Mouse (Mus musculus) retina, postnatal 1 day (tissue): Measurements from ENCODE around the gene Mog.

Experiments
- DNase-seq: peaks from one replicate; pipeline ENCODE4 v3.0.0-alpha.2; 2012

Mog gene

DNA sequence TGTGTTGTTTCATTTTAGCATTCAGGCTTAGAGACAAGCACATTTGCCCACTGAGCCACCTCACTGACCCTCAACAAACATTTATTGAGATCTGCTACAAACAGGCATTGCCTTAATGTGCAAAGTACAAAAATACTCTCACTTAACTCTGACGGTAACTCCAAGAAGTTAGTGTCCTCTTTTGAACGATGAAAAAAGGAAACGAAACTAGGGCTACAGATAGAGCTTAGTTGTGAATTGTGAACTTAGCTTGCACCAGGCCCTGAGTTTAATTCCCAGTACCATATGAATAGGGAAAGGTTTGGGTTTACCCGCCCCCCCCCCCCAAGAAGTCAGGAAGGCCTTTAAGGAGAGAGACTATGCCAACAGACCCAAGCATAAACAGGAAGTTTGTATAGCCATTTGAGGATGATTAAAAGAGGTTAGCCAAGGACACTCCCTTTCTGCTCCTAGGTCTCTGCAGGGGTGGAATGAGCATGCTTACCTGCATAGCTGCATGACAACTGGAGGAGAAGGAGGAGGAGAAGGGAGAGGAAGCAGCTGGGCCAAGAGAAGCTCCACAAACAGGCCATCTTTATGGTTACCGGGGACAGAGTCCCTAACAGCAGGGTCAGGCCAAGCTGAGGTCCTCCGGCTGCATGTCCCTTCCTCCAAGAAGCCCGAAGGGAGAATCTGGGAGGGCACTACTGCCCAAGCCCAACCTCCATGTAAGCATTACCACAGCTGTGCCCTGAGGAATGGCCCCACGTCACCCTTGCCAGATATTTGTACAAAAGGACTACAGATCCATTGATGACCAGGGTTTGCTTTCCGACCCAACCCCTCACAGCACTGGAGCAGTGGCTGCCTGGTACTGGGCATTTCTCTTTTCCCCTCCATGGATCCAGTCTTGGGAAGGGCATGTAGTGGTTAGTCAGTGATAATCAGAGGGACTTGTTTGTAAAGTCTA is at the start of gene Mog:
TSS of gene Mog (minus strand) at position 771 of the 949 bp plus-strand sequence.
- no peak for DNase-seq

DNA sequence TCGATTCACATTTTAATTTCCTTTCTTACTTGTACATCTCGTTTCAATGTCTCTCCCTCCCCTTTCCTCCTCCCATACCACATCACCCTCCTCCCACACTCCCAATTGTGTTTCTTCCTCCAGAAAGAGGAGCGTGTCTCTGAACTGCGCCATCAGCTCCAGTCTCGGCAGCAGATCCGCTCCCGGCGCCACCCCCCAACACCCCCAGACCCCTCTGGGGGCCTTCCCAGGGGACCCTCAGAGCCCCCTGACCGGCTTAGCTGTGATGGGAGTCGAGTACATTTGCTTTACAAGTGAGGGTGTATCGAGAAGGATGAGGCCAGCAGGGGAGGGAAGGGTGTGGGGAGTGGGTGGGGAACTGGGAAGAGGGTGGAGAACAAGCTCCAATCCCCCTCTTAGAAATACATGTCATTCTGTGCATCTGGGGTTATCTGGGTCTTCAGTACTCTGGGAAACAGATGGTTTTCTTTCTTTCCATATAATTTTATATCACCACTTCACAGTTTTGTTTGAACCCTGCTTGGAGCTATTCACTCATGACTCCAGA is 49.6 kb upstream of the Mog start:
- no peak for DNase-seq

DNA sequence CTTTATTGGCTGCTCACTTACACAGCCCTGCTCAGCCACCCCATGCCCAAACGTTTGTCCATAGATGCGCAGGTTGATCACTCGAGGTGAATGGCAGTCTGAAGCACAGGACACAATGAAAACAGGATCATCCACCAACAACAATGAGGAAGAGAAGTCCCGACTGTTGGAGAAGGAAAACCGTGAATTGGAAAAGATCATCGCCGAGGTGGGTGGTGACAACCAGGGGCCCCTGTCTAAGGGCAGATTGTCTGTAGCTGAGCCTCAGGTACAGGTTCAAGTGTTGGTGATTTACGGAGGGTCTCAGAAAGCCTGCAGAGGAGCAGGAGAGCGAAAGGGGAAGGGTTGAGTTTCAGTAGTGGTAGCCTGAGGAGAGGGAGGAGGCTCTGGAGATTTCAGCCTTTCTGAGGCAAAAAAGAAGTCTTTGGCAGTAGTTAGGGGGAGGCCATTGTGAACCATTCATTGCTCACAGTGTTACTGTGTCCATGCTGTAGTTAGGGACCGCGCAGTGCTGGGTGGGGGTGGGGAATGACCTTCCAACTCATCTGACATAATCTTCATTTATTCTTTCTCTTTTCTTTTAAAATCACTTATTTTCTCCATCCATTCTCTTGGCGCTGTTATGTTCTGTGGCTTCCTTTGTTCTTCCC is 49.0 kb upstream of the Mog start:
- DNase-seq: no peak

DNA sequence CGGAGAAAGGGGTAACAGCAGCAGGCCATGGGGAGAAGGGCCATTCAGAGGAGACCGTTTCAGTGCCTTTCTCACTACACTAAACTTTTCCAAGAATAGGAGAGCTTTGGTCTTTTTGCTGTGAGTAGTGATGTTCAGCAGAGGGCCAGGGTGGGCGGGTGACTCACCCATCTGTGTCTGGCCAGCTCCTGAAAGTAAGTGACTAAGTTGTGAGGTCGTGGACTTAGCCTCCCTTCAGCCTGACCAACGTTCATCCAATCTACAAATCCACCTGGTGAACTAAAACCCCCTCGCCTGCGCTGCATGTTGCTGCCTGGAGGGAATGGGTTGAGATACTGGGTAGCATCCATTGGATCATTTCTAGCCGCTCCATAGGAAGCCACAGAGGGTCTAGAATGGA is 46.9 kb upstream of the Mog start:
- DNase-seq: no peak

DNA sequence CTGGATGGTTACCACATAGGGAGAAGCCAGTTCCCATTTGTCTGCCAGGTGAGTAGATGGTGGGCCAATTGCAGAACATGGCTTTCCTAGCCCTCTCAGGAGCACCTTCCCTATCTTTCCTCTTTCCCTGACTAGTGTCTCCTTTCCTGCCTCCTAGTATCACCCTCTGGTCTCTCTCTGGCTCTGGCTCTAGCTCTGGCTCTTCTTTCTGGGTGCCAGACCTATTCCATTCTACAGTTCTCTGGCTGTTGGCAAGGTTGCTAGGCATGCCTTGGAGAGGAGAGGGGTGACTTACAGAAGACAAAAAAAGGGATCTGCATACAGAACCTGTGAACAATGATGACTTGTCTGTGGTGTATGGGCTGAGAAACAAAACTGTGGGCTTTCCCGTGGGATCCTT is 44.7 kb upstream of the Mog start:
- DNase-seq: no peak

DNA sequence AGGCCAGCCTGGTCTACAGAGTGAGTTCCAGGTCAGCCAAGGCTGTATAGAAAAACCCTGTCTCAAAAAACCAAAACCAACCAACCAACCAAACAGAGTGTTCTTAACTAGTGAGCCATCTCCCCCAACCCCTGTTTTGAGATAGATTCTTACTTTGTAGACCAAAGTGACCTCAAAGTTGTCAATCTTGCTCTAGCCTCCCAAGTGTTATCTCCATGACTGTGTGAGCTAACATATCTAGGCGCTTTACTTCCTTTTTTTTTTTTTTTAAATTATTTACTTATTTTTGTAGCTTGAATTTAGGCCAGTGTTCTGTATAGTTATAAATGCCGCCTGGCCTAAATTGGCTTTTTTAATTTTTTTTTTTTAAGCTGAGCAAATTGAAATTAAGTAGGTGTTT is 42.8 kb upstream of the Mog start:
- DNase-seq: no peak

DNA sequence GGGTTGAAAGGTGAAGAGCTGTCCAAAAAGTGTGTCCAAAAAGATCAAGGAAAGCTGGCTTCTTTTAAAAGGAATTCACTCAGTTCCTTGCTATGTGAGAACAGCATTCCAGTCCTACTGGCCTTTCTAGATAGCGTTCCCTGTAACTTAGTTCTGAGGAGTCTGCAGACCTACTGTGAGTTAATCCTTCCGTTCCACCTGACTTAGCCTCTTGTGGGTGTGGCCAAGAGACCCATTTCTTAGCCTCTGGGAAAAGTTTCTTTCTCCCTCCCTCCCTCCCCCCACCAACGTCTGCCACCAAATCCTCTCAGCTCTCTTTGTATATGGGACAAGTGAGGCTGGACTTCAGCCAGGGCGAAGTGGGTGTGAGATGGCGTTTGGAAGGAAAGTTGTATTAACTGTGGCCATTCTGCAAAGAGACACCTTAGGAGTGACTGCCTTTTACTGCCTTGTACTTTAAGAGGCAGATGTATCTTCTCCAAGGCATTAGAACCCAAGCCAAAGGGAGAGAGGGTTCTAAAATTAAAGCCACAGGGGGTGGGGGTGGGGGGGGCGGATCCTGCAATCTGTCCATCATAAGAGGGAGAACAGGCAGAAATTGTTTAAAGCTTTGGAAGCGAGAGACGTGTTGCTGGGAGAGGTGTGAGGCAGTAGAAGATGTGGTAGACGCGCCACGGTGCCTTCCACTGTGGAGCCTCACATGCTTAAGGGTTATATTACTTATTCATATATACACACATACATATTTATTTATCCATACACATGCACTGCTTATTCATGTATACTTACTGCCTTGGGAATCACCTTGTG is 40.7 kb upstream of the Mog start:
- DNase-seq: no peak

DNA sequence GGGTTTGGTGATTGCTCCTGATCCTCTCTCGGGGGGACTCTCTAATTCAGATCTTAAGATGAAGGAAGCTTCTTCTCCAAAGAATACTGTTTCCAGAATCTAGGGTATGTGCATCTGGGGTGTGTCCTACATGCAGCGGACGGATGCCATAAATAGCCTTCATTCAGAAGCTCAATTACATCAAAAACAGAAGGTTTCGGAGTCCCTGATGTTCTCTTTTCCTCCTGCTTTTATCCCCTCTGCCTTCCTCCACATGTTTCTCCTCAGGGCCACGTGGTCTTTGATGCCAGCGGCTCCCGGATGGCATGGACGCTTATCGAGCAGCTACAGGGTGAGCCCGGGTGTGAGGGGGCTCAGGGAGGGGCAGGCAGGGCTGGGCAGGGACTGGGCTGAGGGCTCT is 39.9 kb upstream of the Mog start:
- DNase-seq: no peak

DNA sequence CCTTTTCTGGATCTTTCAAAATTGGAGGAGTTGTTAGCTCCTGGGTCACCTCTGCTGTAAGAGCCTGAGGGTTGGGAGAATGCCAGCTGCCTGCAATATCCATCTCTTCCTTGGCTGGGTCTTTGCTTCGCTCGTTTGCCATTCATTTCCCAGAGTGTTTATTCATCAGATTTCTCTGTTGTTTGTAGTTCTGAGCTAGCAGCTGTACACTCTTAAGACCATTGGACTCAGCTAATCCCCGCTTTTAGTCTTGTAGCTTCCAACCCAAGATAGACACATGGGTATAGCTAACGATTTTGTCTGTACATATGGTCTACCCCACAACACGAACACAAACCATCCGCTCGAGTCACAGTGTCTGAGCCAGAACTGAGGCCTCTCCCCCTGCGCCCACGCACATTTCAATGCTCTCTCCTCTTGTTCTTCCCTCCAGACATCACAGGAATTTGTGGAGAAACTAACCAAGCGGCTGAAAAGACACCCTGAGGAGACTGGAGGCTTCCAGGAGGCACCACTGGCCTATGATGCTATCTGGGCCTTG is 39.0 kb upstream of the Mog start:
- DNase-seq: no peak

DNA sequence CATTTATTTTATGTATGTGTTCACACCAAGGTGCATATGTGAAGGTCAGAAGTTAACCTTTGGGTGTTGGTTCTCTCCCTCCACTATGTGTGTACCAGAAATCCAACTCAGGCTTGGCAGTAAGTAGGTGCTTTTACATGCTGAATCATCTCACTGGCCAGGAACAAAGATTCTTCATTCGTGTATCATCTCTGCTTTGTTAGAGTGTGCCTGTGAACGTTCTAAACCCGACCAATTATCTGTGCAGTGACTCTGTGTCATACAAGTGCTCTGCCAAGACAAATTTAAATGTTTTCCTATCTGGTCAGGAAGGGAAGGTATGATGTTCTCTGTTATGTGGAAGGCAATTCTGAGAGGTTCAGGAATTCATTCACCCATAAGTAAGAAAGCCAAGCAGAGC is 38.2 kb upstream of the Mog start:
- no peak for DNase-seq

DNA sequence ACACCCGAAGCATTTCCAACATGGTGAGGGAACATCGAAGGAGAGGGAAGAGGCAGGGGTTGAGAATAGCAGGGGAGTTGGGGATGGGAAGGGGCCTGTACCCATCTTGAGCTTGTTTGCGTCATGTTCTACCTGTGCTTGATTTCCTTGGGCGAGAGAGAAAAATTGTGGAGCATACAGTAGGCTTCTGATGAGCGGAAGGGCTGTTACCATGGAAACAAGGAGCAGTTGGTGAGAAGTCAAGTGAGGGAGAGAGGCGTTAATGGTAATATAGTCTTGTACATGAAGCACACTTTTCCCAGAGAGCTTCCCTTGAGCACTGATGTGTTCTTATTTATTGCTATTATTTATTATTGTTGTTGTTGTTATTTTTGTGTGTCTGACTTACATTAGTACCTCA is 33.8 kb upstream of the Mog start:
- DNase-seq: no peak

DNA sequence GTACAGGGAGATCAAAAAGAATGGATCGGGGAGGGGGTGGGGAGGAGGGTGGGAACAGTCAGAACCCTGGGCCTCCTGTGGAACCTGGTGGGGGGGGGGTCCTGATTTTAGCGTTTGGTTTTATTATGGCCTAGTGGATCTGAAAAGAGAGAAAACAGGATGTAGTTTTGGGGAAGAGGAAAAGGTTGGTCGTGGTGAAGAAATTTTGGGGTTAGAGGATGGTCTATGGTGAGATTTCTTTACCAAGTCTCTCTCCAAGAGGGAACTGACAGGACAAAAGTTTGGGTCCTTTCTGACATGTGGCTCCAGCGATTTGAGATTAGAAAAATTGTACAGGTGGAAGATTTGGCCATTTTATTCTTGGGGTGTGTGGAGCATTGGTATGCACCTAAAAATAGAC is 28.5 kb upstream of the Mog start:
- DNase-seq: no peak

DNA sequence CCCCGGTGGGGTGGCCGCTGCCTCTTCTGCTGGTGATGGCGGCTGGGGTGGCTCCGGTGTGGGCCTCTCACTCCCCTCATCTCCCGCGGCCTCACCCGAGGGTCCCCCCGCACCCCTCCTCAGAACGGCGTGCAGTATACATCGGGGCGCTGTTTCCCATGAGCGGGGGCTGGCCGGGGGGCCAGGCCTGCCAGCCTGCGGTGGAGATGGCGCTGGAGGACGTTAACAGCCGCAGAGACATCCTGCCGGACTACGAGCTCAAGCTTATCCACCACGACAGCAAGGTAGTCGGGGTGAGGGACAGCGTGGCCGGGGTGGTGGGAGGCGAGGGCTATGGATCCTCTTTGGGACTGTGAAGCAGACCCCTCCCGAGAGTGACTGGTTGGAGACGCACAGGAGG is 27.7 kb upstream of the Mog start:
- no peak for DNase-seq

DNA sequence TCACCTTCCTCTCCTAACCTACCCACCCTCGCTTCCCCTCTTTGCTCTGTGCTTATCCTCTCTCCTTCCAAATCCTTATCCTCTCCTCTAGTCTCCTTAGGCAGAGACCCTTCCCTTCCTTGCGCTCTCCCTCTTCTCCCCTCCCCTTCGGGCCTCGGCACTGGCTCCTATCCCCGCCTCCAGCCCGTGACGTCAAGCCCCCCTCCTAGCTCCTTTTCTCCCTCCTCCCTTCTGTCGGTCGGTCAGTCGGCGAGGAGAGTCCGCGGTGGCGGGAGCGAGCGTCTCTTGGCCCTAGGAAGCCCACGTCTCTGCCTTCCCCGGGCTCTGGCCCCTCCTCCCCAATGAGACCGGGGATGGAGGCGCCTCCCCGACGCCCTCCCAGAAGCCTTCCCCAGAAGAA is 27.2 kb upstream of the Mog start:
- peak; percentile 91 for DNase-seq

DNA sequence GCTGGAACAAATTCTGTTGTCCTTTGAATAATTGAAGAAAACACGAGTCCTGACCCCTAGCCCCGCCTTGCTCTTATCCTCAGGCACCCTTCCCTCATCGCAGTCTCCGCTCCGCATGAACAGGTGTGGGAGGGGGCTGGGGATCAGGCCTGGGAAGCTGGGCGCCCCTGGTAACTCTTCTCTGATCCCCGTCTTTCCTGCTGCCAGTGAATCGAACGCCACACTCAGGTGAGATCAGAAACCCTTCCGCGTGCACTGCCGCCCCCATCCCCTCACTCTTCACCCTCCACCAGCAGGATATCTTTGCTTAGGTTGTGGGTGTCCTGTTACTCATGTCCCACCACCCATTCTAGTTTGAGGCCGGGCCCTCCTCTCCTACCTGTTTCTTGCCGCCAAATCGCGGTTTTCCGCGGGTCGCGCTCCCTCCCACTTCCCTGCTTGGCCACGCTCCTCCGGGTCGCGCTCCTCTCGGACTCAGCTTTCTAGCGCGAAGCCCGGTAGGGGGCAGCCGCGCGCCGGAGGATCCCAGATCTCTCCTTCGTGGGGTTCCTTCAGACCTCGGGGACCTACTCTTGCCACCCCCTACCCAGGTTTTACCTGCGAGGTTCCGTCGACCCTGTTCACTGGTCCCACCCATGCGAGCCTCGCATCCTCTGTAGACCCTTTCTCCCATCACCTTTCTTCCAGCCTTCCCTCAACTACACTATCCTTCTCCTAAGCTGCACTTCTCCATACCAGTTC is 26.5 kb upstream of the Mog start:
- DNase-seq: peak; percentile 81

DNA sequence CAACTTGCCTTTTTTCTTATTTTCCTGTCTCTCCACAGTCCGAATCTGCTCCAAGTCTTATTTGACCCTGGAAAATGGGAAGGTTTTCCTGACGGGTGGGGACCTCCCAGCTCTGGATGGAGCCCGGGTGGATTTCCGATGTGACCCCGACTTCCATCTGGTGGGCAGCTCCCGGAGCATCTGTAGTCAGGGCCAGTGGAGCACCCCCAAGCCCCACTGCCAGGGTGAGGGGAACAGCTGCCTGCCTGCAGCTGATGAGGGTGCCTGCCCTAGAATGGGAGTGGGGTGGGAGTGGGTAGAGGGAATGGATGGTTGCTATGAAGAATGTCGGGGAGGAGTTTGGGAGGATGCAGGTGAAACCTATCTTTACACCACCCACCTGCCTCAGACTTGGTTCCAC is 25.2 kb upstream of the Mog start:
- no peak for DNase-seq

DNA sequence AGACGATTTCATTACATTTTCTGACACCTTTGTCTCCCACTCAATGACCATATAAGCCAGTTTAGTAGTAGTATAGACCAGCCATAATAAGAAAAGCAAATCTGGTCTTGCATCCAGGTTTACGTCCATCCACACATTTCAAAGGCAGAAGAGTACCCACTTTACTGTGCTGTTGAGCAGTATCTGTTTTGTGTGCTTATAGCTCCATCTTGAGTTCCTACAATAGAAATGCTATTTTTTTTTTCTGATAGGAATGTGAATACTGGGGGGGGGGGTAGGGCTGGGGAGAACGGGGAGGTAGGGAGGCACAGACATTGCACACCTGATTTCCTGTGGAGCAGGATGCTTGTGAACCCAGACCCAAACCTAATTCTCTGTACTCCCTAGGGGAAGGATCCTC is 24.8 kb upstream of the Mog start:
- peak; percentile 71 for DNase-seq

DNA sequence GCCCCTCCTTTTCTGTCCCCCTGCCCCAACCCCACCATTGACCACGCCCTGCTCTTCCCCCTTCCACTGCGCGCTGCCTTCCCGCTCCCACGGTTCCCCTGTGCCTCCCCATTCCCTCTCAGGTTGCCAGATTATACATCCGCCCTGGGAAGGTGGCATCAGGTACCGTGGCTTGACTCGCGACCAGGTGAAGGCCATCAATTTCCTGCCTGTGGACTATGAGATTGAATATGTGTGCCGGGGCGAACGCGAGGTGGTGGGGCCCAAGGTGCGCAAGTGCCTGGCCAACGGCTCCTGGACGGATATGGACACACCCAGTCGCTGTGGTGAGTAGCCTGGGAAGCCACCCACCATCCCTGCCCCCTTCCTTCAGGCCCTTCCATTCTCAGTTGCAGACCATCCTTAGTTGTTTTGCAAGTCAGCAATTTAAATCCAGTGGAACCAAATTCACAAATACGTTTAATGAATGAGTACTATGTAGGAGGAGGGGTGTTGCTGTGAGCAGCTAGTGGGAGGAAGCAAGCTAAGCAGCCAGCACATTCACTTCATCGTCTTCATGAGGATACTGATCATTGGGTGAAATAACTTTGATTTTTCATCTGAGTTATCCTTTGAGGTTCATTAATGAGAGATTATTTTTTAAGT is 24.3 kb upstream of the Mog start:
- DNase-seq: no peak

DNA sequence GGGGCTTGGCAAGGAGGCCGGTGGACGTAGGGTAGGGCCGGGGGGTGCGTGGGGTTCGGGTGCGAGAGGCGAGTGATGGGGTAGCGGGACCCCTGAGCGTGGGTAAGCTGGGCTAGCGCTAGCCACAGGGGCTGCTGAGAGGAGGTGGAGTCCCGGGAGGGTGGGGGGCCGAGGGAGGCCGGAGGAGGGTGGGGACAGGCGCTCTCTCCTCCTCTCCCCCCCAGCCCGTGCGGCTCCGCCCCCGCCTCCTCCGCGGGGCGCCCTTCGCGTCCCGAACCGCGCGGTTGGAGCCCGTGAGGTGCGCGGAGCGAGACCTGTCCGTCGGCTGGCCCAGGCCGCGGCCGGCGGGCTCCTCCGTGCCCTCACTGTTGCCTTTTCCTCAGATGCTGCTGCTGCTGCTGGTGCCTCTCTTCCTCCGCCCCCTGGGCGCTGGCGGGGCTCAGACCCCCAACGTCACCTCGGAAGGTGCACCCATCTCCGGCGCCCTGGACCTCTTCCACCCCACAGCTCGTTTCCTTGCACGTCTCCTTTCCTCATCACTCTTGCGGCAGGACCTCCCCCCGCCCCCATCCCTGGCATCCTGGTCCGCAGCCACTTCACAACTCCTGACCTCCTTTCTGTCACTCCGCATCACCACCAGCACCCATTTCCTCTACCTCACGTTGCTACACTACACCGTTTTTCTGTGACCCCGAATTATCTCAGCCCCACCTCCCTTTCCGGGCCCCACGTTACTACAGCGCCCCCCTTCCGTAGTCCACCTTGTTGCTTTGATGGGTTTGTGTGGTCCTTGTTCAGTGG is 23.3 kb upstream of the Mog start:
- DNase-seq: peak; percentile 65

DNA sequence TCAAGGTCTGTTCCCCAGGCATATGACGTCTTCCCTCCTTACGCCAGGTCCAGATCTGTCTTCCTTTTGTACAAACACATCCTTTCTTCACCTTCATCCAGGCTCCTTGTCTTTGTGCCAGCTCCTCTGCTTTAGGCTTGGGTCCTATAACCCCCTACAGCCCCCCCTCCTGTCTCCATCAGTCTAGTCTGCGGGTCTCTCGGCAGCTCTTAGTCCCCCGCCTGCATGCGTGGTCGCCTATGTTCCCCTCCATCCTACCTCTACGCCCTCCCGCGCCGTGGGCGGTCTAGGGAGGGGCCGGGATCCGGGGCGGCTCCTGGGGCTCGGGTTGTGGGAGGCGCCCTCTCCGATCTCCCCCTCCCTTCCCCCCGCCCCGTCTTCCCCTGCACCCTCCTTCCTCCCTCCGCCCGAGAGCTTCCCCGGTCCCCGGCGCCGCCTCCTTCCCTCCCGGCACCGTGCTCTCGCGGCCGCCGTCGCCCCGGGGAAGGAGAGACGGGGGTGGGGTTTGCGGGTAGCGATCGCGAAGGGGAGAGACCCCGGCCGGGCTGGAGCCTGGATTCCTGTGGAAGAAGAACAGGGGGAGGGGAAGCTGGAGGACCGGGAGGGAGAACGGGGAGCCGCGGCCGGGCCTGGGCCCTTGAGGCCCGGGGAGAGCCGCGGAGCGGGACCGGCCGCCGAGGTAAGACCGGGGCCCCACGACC is 22.6 kb upstream of the Mog start, which contains the start of gene Gabbr1:
TSS of gene Gabbr1 (plus strand) at position 356 of the 701 bp plus-strand sequence.
- DNase-seq: peak; percentile 93
